Mouse (Mus musculus) spleen, adult 18-20 months (tissue): ENCODE data around the gene Cc2d2b.

Experiments used
- DNase-seq, 2 experiments: peaks; one replicate each; pipeline ENCODE4 v3.0.0; 2022; ENCODE audit warnings: mixed read lengths in 2 of 2

Cc2d2b gene

GRCm38 (mm10) chr19:40834436-40834835 lies 85.9 kb downstream of the Cc2d2b start:
- DNase-seq: no peak

DNA sequence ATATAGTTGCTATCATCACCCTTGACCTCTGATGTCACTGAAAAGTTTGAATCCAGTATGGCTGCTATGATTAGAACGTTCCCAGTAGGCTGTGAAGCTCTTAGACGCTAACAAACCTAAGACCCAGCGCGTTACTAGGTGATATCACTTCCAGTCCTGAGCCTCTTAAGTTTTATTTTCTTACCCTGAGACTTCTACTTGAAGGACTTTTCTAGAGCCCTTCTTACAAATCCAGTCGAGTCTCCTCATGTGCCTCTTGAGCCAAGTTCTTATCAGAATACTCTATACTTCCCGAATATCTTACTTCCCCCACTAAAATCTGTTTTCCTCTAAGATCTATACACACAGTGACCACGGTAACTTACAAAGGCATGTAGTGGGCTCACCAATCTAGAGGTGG lies 89.7 kb downstream of the Cc2d2b start:
- no peak for DNase-seq

DNA sequence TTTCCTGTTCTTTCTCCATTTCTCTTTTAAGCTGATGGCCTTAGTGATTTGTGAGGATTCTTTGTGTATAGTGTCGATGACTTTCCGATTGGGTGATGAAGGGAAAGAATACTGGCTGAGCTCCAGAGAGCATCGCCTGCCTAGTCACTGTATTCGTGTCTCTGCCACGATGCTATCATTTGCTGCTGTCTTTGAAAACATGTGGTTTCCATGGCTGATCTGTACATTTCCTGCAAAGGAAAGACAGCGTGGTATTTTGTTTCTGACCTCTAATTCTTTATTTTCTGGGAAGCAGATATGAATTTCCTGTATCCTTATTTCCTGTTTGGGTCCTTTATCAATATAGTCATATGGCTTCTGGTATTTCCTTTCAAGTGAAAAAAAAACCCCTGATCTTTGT lies 91.8 kb downstream of the Cc2d2b start:
- no peak for DNase-seq

DNA sequence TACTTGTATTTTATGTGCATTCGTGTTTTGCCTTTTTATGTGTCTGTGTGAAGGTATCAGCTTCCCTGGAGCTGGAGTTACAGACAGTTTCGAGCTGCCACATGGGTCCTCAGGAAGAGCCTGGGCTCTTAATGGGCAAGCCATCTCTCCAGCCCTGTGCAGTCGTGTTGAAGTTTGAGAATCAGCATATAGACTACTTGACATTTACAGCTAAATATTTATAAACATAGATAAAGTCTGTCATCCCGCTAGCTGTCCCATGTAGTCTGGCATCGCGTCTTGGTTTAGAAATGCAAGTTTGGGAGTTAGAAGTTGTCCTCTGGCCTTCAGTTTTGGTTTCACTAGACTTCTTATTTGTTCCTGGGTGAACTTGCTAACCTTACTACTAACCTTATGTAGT lies 92.5 kb downstream of the Cc2d2b start:
- no peak for DNase-seq

GRCm38 (mm10) chr19:40841593-40841992 lies 93.0 kb downstream of the Cc2d2b start:
- no peak for DNase-seq

DNA sequence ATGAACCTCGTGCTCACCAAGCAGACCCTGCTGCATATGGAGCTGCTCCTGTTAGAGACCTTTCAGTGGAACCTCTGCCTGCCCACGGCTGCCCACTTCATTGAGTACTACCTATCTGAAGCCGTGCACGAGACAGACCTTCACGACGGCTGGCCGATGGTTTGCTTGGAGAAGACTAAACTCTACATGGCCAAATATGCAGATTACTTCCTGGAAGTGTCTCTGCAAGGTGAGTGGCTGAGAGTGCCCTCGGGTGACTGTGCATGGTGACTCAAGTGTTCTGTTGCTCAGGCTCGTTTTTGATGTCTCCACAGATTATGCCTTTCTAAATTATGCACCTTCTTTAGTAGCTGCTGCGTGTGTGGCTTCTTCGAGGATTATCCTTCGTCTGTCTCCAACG lies 96.2 kb downstream of the Cc2d2b start:
- DNase-seq: no peak

GRCm38 (mm10) chr19:40849391-40849790 lies 100.8 kb downstream of the Cc2d2b start:
- DNase-seq: no peak

DNA sequence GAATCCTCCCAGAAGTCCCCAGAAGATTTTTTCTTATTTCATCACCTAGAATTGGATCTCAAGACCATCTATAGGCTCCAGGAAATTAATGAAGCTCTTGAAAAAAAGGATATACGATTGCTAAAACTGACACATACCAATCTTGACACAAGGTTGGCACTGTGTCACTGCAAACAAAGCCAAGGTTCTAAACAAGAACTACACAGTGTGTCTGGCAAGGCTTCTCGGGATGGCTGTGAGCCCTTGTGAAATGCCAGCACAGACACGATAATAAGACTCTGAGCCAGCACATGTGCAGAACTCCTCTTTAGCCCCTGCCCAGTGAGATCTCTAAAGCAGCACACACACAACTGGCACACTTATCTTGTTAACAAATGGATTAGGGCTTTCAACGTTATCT lies 111.0 kb downstream of the Cc2d2b start:
- DNase-seq: no peak

DNA sequence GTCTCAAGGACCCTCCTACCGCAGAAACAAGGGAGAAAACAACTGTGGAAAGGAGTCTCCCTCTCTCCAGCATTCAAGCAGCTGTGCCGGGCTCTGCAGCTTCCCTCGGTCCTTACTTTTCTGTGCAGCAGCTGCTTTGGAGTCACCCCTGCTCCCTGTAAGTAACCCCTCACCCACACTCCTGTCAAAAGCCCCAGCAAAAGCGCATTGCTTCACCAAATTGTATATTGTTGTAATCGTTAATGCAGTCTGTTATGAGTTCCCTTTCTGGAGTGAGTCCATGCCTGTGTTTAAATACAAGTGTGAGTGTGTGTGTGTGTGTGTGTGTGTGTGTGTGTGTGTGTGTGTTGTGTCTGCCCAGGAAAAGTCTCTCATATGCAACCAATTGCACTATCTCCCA lies 119.7 kb downstream of the Cc2d2b start:
- DNase-seq: no peak

DNA sequence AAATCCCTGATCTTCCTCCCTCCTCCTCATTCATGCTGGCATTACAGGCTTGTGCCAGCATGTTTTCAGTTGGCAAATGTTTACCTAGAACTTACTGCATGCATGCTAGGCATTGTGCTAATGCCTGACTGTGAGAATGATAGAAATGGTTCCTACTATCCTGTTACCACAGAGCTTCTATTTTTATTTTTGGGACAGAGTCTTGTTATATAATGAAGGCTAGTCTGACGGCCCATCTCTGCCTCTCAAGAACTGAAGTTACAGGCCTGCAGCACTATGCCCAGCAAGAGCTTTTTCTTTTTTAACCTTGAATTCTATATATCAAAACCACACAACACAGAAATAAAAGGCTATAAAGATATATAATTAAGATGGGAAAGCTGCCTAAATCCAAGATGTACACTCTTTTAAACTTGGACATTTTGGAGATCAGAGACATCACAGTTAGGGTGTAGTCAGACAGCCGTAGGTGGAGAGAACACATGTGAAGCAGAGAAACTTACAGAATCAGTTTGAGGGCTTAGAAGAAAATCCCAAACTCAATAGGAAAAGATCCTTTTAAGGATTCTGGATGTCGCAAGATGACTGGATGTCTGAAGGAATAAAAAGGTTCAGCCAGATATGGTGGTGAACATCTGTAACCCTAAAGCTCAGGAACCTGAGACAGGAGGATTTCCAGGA lies 121.0 kb downstream of the Cc2d2b start:
- no peak for DNase-seq

- peak; percentile 64 for DNase-seq
Measured at GRCm38 (mm10) chr19:40872955-40873665, 124.6 kb downstream of the Cc2d2b start.
